Mouse (Mus musculus) bone marrow macrophage, adult 2 months (primary cell): Measurements from ENCODE around the gene Ms4a13. TPM values are rescaled to one million over a fixed set of nuclear protein-coding genes. Genes with fewer than 3 reads are reported as not detected.

Experiments used
- H3K27ac ChIP-seq: 2 replicates; pipeline ENCODE4 v1.5.1; 2012; ENCODE audit warnings: low read depth, low read length; ENCODE audit not compliant: insufficient read depth
- H3K4me1 ChIP-seq: 2 replicates; pipeline ENCODE4 v1.6.1; 2012; ENCODE audit warnings: low read length; ENCODE audit not compliant: control insufficient read depth, insufficient read depth
- H3K4me3 ChIP-seq: 2 replicates; pipeline ENCODE4 v1.5.1; 2012; ENCODE audit warnings: mild to moderate bottlenecking, low read length, moderate library complexity; ENCODE audit not compliant: insufficient read depth
- CTCF ChIP-seq: IDR thresholded peaks from 2 replicates; pipeline ENCODE4 v1.5.1; 2012; ENCODE audit warnings: low read depth, mild to moderate bottlenecking, low read length, moderate library complexity
- POLR2A ChIP-seq: IDR thresholded peaks from 2 replicates; pipeline ENCODE4 v1.6.1; 2012; ENCODE audit warnings: mild to moderate bottlenecking, low read depth, low read length, borderline replicate concordance
- polyA plus RNA-seq: library from polyadenylated mRNA; stranded (reverse); fragments of >200 nt; gene quantifications from 2 replicates; pipeline ENCODE4 v1.2.4, GENCODE M21; 2012; ENCODE audit not compliant: missing spikeins, insufficient read depth, insufficient read length

The Ms4a13 gene
- polyA plus RNA-seq: not detected in 2 replicates

DNA sequence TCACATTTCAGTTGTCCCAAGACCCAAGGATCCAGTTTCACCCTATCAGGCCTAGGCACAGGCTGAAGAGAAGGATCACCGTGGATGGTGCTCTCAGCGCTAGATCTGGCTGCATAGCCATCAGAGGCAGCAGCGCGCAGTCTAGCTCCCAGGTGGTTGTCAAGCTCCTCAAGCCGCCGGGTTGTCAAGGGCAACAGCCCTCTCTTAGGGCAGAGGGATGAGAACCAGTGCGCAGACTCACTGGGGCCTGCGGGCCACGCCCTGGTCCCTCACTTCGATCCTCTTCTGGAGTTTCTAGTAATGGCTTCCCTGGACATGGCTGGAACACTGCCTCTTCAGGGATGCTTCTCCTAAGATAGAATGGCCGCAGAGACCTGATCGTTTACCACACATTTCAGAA lies at the start of gene Ms4a13:
Gene Ms4a13 (minus strand): TSS at position 192 of the 400 bp plus-strand sequence.
- H3K4me3 ChIP-seq: no peak within 1 kb of the TSS
- no peak within 1 kb of the TSS for H3K27ac ChIP-seq
- no peak for TF ChIP-seq POLR2A
- no peak for TF ChIP-seq CTCF
- peaks cover 2% of the 10 kb centered on the region; the same call in 1 of the 2 replicates for H3K4me1 ChIP-seq

DNA sequence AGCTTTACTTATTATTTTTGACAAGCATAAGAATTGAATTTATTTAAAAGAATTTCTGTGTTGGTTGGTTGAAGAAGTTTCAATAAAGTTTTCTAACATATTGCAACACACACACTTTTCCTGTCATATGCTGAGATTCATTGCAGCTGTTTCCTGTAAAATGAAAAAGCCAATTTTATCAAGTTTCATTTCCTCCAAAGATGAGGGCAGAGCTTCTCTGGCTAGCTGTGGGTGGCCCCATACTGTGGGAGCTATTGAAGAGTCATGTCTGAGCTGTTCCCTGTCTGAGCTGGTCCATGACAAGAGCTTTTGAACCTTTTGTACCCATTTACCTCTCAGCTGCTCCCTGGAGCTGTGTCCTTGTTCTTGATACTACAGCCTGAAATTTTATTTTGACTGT lies 47.7 kb upstream of the Ms4a13 start:
- Histone ChIP-seq H3K4me3 (no peak overlapping the region), H3K4me1 (peaks cover 32% of the 10 kb centered on the region), H3K27ac (peak overlapping the region; percentile 81)
- TF ChIP-seq POLR2A: no peak
- no peak for TF ChIP-seq CTCF

DNA sequence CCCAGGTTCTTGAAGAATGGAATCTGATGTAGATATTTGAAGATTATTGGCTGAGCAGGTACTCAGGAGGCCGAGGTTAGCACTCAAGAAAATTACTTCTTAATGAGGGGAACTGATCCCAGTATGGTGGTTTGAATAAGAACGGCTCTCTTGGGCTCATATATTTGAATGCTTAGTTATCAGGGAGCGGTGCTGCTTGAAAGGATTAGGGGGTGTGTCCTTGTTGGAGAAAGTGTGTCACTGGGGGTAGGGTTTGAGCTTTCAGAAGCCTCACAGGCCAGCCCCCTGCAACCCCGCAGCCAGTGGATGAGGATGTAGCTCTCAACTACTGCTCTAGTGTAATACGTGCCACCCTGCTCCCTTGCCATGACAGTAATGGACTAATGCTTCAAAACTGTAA lies 46.0 kb upstream of the Ms4a13 start:
- Histone ChIP-seq H3K27ac (no peak overlapping the region), H3K4me1 (peaks cover 32% of the 10 kb centered on the region)

DNA sequence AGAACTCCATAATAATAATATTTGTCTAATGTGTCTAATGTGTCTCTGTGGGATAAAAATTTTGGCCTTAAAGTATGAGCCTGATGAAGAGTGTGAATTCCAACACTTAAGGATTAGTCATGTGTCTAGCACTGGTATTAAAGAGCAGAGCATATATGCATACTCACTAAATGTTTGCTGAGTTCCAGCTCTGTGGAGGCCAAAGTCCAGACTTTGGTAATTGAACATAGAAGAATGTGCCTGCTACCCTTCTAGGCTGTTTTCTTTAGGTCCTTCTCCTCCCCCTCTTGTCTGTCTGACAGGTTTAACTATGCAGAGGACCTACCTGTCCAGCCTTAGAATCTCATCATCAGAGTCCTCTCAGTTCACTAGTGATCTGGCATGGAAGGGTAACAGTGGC lies 39.3 kb upstream of the Ms4a13 start:
- no peak overlapping the region for H3K27ac ChIP-seq
- H3K4me1 ChIP-seq: peaks cover 35% of the 10 kb centered on the region
- no peak overlapping the region for H3K4me3 ChIP-seq
- no peak for TF ChIP-seq CTCF
- no peak for TF ChIP-seq POLR2A

More for the DNA sequence above, 46.0 kb upstream of the Ms4a13 start:
- no peak overlapping the region for H3K4me3 ChIP-seq
- TF ChIP-seq POLR2A: no peak
- TF ChIP-seq CTCF: no peak

DNA sequence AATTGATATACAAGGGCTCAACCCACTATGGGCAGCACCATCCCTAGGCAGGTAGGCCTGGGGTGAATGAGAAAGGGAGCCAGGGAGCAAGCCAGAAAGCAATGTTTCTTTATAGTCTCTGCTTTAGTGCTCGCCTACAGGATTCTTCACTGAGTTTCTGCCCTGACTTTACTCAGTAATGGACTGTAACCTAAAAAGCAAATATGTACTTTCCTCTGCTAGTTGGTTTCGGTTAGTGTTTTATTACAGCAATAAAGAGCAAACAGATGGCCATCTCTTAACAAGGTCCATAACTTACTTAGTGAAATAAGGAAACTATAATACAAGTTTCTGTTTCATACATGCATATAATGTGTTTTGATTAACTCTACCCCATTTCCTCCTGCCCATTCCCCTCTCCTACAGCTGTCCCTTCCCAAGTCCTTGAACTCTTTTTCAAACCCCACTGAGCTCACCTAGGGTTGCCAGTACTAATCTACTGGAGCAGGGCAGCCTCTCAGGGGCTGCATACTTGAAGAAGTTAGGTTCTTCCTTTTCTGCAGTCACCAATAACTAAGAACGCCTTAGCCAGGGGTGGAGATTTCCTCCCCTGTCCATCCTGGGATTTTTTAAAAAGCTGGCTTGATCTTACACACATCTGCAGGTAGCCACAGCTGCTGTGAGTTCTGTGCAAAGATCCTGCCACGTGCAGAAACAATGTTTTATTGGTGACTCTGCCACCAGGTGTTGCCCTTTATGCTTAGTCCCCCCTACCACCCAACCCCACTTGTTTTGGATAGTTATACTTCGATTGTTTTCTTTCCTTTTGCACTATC lies 38.6 kb upstream of the Ms4a13 start:
- Histone ChIP-seq H3K27ac (no peak overlapping the region), H3K4me3 (no peak overlapping the region), H3K4me1 (peaks cover 35% of the 10 kb centered on the region)
- no peak for TF ChIP-seq POLR2A
- TF ChIP-seq CTCF: no peak

- TF ChIP-seq POLR2A: no peak
- no peak for TF ChIP-seq CTCF
- H3K27ac ChIP-seq: peak overlapping the region; percentile 24; the same call in 1 of the 2 replicates
- no peak overlapping the region for H3K4me3 ChIP-seq
- peaks cover 34% of the 10 kb centered on the region for H3K4me1 ChIP-seq
Observed at GRCm38 (mm10) chr19:11234244-11234643, 37.7 kb upstream of the Ms4a13 start.

DNA sequence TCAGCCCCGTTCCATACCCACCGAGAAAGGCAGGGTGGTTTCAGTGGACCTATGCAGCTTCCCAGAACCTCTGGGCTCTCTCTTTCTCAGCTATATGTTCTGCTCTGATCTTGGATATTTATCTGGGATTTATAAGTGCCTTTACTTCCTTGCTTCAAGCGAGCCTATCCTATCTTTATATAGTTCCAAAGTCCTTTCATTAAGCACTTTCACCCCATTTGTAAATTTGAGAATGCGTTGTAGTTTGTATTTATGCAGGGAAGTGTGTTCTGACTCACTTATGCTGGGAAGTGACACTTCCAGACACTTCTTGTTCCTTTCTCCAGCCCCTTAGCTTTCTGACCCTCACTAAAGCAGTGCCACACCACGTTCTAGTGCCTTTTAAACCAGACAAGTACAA lies 35.8 kb upstream of the Ms4a13 start, which contains the start of gene Ms4a12:
Gene Ms4a12 (minus strand): TSS at position 101 of the 400 bp plus-strand sequence.
- H3K4me3 ChIP-seq: no peak within 1 kb of the TSS
- H3K27ac ChIP-seq: no peak within 1 kb of the TSS
- no peak for TF ChIP-seq POLR2A
- no peak for TF ChIP-seq CTCF
- H3K4me1 ChIP-seq: peaks cover 34% of the 10 kb centered on the region

GRCm38 (mm10) chr19:11192552-11192951 lies 4.0 kb downstream of the Ms4a13 start:
- Histone ChIP-seq H3K4me1 (peaks cover 6% of the 10 kb centered on the region), H3K4me3 (no peak overlapping the region), H3K27ac (no peak overlapping the region)

GRCm38 (mm10) chr19:11184121-11184520 lies 12.4 kb downstream of the Ms4a13 start:
- Histone ChIP-seq H3K4me3 (no peak overlapping the region), H3K4me1 (no peaks in the 10 kb centered on the region), H3K27ac (no peak overlapping the region)
- TF ChIP-seq CTCF: peak; percentile 63
- TF ChIP-seq POLR2A: no peak

More at GRCm38 (mm10) chr19:11192552-11192951, 4.0 kb downstream of the Ms4a13 start:
- TF ChIP-seq POLR2A (no peak), CTCF (no peak)

GRCm38 (mm10) chr19:11177464-11177863 lies 19.1 kb downstream of the Ms4a13 start:
- Histone ChIP-seq H3K4me1 (no peaks in the 10 kb centered on the region), H3K27ac (no peak overlapping the region), H3K4me3 (no peak overlapping the region)
- no peak for TF ChIP-seq POLR2A
- no peak for TF ChIP-seq CTCF
